Mouse (Mus musculus) MEL-GATA-1-ER (cell line): ENCODE data around the gene Hcn1.

Experiments used
- DNase-seq: peaks from one replicate; pipeline ENCODE4 v3.0.0-alpha.2; 2012; ENCODE audit warnings: low read depth; ENCODE audit errors: extremely low read depth

Hcn1 gene

DNA sequence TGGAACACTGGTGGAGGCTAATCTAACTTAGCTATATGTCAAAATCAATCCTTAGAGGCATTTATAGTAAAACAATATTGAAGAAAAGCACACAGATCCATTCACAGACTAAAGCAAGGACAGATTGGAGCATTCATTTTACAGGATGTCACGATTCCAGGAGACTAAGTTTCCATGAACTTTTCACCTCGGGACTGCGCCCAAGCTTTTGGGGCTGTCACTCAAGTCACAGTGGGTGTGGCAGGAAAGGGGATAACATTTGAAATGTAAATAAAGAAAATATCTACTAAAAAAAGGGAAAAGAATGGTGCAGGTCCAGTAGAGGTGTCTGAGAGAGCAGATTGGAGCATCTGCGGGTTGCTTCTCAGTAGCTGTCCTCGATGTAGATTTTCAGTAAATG, 421.3 kb downstream of the Hcn1 start:
- DNase-seq, result no peak

- DNase-seq, result no peak
Observed at GRCm38 (mm10) chr13:118026510-118026909, 424.4 kb downstream of the Hcn1 start.

DNA sequence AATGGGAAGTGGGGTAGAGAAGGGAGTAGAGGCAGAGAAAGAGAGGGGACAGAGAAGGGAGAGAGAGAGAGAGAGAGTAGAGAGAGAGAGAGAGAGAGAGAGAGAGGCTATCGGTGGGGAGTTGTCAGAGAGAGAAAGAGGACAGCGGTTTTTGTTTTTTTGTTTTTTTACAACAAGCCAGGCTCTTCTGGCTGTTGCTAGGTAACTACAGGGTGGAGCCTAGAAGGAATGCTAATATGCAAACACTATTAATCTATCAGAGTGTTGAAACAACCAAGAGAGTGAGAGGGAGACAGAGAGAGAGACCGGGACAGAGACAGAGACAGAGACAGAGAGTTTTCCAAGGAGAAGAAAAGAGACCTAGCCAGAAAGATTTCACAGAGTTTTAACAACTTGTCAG, 425.7 kb downstream of the Hcn1 start:
- no peak for DNase-seq

GRCm38 (mm10) chr13:118028662-118029061, 426.5 kb downstream of the Hcn1 start:
- no peak for DNase-seq

GRCm38 (mm10) chr13:118029579-118029978, 427.5 kb downstream of the Hcn1 start:
- no peak for DNase-seq

- no peak for DNase-seq
Observed at GRCm38 (mm10) chr13:118035598-118035997, 433.5 kb downstream of the Hcn1 start.
